Mouse (Mus musculus): Measurements from ENCODE around the gene Zcchc24.

- TF ChIP-seq EP300 (IDR thresholded peaks at IDR 0.05) (no peak), CTCF (IDR thresholded peaks at IDR 0.05) (no peak)
These were observed 72.5 kb downstream of the Zcchc24 start for GRCm38 (mm10) chr14:25696356-25696755.

All from lung, postnatal 0 days (tissue).